Mouse (Mus musculus): ENCODE results near the gene Stam2. TPM values are rescaled to one million over a fixed set of nuclear protein-coding genes. Genes with fewer than 3 reads are reported as not detected.

Gene Stam2
- total RNA-seq, 2 experiments from 2014 or later: 7.7 to 8.3 TPM

DNA sequence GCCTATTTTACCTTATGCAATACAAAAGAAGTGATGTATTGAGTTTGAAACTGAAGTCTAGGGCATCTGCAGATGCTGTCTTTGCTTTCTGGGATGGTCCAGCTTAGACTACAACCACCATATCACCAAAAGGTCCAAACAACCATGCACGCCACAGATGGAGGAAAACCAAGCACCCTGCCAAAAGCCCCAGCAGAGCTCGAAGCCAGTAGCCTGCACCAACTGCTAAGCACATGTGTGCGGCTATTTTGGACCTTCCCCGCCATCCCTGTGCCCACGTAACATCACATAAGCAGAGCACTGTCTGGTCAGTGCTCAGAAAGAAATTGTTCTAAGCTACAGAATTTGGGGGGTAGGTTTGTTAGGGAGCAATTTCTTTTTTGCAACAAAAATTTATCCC, 71.3 kb downstream of the Stam2 start:
- DNase-seq: no peak
- intact Hi-C loops (cut with DNase I): loop anchor here (5.0 kb wide), 1 partner anchor 33 kb away; no protein-coding TSS in a partner anchor

DNA sequence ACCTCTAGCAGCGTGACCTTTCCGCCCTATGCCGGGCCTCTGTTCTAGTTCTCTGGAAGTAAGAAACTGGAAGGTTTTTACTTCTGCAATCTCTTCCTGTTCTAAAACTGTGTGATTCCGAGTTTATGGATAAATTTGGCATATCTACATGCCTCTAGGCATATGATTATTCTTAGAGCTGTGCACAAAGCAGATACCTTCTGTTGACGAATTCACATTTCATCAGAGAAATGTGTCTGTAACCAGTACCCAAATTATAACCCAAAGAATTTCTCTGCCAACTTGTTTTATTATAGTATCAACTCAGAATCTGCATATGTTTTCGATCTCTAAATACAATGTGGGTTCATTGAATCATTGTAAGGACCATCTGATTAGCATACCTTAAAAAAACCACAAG, 73.6 kb downstream of the Stam2 start:
- no peak for DNase-seq
- intact Hi-C loops (cut with DNase I): no loop called here

DNA sequence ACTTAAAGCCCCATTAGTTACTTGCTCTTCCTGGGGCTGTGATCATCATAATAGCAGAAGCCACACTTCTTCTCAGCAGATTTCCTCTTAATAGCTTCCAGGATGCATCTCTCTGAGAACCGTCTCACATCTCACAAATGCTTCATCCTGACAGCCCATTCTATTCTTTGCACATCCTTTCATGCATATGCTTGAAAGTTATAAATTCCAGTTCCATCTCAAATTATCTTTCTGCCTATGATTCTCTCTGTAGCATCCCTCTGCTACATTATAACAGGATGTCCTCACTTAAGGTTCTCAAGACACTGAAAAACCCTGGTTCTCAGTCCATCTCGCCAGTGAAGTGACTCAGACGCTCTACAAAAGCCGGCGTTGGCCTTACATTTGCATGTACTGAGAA, 85.4 kb downstream of the Stam2 start:
- intact Hi-C loops (cut with DNase I): no loop called here
- DNase-seq: no peak

DNA sequence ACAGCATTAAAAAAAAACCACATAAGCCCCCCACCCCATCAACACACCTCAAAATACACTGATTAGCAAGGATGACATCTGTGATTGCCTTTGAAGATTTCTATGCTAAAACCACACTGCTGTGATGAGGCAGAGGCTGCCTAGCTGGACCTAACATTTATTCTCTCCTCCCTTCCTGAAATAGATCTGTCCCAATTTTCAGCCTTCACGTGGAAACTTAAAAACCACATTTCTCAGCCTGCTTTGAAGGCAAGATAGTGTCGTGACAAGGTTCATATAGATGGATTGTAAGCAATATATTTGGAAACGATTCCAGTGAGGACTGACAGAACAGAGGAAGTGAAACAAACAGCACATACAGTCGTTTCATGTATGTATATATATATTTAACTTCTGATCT, 87.5 kb downstream of the Stam2 start:
- no peak for DNase-seq
- intact Hi-C loops (cut with DNase I): no loop called here

DNA sequence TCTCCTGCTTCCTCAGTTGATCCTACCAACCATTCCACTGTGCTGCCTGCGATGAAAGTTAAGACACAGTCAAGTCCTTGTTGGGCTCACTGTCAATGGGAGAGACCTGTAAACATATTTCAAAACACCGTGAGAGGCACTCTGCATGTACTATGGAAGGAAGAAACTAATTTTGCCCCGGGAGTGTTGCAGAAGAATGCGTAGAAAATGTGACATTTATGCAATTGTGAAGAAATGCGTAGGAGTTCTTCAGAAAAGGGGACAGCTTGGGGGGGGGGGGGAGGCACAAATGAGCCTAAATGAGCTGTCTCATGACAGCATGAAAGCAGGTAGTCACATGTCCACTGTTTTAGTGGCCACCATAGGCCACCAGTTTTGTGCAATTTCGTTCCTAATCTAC, 90.5 kb downstream of the Stam2 start:
- no peak for DNase-seq
- intact Hi-C loops (cut with DNase I): no loop called here

DNA sequence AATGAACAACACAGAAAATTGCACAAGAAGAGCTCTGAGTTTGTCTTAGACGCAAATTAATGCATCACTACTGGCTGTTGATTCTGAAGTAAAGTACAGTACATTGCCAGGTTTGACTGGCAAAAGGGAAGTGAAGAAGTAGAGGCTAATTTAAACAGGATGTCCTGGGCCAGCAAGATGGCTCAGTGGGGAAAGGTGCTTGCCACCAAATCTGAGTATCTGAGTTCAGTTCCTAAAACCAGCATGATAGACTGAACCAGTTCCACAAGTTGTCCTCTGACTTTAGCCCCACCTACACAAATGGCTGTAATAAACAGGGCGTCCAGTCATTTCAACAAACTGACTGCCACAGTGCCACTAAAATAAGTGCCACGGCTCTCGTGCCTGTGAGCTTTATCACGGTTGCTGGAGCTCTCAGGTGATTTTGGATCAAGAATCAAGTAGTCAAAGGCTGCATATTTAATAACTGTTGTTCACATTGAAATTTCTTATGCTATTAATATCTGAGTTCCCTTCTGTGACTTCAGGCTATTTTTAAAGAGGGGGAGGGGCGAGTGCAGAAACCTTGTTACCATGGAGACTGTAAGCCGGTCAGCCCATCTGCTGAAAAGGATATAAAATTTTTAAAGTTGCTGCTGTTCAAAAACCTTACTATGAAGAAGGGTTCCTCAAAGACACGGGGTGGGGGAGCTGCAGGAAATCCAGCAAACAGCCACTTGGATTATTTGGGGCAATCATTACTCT, 94.7 kb downstream of the Stam2 start:
- DNase-seq: no peak
- intact Hi-C loops (cut with DNase I): no loop called here

DNA sequence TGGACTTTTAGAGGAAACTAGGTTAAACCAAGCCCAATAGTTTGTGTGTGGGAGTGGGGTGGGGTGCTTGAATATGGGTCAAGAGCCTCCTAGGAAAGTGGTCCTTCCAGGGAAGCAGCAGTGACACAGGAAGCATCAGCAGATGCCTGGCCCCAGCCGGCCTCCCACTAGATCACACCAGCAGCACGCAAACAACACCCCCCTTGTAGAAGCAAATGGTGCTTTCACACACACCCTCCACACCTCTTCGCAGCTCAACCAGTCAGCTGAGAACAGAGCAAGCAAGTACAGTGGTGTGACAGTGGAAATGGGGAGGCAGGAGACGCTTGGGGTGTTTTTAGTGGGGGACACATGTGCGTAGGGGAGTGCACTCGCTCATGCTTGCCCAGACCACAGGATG, 98.4 kb downstream of the Stam2 start:
- no peak for DNase-seq
- intact Hi-C loops (cut with DNase I): no loop called here

Other genes starting within 250 kb of the Stam2 start
- under 1 TPM; 0.15 to 0.20 TPM for gene Cacnb4, start 65.5 kb downstream of the Stam2 start, total RNA-seq (2021)
- 1 to 10 TPM; 4.3 to 6.0 TPM for gene Fmnl2, start 115.6 kb upstream of the Stam2 start, total RNA-seq (2021)